In the genomic region with DNA sequence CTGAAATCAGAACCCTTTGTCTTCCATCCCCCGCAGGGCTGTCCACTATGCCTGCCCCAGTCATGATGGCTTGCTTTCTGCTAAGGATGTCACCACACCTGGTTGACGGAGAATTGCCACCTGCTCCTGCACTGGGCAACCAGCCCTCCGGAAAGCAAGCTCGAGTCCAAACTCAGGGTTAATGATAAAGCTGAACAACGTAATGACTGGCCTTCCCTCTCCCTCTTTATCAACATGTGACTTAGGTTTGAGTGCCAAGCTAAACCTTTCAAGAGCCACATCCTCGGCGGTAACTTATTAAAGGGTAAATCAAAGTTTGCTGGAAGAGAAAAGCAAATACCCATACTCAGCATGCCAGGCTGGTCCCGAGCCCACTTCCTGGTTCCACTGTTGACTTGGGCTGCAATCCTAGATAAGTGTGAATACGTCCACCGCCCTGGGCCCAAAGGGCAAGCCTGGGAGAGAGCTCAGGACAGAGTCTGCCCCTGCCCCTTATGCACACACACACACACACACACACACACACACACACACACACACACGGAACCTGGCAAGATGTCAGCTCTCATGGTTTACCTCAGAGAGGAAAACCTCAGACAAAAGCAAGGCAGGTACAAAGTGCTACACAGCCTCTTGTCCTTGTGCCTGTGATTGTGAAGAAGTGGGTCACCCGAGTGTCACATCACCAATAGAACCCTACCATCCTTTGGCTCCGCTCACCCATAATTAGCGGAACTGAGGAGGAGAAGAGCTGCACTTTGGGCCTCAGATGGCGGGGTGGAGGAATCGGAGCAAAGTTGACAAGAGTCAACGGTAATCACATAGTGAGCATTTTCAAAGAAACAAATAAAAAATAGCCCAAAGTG, we compare ENCODE assay signal across 8 mouse cellular contexts.
DNase-seq lines count a peak whose midpoint lies in the region; ATAC-seq and TF ChIP-seq lines count a peak whose summit lies in the region.
"Had no signal": no experiment of that assay in that cellular context is flagged by ENCODE, and none has a peak within 500 bp of the region (broad histone marks: within the 10 kb centered on the region; RNA-seq: fewer than 3 reads in every experiment).

No protein-coding gene starts in this region.

- no peak overlapping the region for H3K4me2 ChIP-seq in CH12.LX (ENCODE audit: insufficient read depth, low read depth, poor library complexity, severe bottlenecking)
- no peak overlapping the region for H3K4me2 ChIP-seq in liver, postnatal 0 days (ENCODE audit: low read depth, low read length)
- H3K4me2 ChIP-seq in hindbrain, embryonic 13.5 days: no peak overlapping the region
- H3K4me2 ChIP-seq: neural tube, embryonic 15.5 days had no signal

- TF ChIP-seq CTCF in CH12.LX (conservative IDR thresholded peaks at IDR 0.05 in 1 of 2, IDR thresholded peaks at IDR 0.05 in 1 of 2; ENCODE audit: low read depth in 2 of 2, low read length in 2 of 2): no peak
- no peak for TF ChIP-seq CTCF in Patski (IDR thresholded peaks at IDR 0.05)
- no peak for TF ChIP-seq CTCF in liver, postnatal 0 days (IDR thresholded peaks at IDR 0.05; ENCODE audit: low read depth)

- intact Hi-C loops in left cerebral cortex, postnatal 25 days (cut with DNase I): loop anchor here (10.0 kb wide), 1 partner anchor 135 kb away; no protein-coding TSS in a partner anchor

- H3K27ac ChIP-seq in CH12.LX (ENCODE audit: insufficient read depth, low read depth): no peak overlapping the region
- H3K27ac ChIP-seq in liver, postnatal 0 days (ENCODE audit: low read depth): peak overlapping the region; percentile 98
- no peak overlapping the region for H3K27ac ChIP-seq in hindbrain, embryonic 13.5 days
- H3K27ac ChIP-seq: neural tube, embryonic 15.5 days had no signal

- H3K9ac ChIP-seq in CH12.LX (ENCODE audit: insufficient read depth, low read depth): no peak overlapping the region
- no peak overlapping the region for H3K9ac ChIP-seq in liver, postnatal 0 days (replicated peaks)
- no peak overlapping the region for H3K9ac ChIP-seq in hindbrain, embryonic 13.5 days
- H3K9ac ChIP-seq: neural tube, embryonic 15.5 days had no signal

- no peaks in the 10 kb centered on the region for H3K79me2 ChIP-seq in CH12.LX (replicated peaks; ENCODE audit: control insufficient read depth, extremely low read depth, insufficient read depth, poor library complexity, severe bottlenecking)

- POLR2A ChIA-PET in Patski (lab: Charles Lee): interaction anchor here (0.6 to 1.8 kb wide), 8 partner anchors 15 to 215 kb away, joined by 3 to 11 read pairs (median 4); no protein-coding TSS in a partner anchor

- TF ChIP-seq RAD21 in CH12.LX (IDR thresholded peaks at IDR 0.05; ENCODE audit: low read depth, low read length): no peak

- dilution Hi-C loops in CH12.LX (cut with MboI; ENCODE audit: extremely low pct_ligation_motif_present, extremely low pct_unique_long_range_greater_than_20kb, low sequenced_read_pairs): no loop called here

- 46% methylated on average over 17 of the region's 17 CpGs for WGBS in liver, postnatal 0 days (ENCODE audit: insufficient replicate concordance)
- 69% methylated on average over 17 of the region's 17 CpGs for WGBS in hindbrain, embryonic 13.5 days

- H3K27me3 ChIP-seq in CH12.LX (replicated peaks) (no peaks in the 10 kb centered on the region), Patski (no peaks in the 10 kb centered on the region)
- H3K27me3 ChIP-seq in liver, postnatal 0 days (ENCODE audit: insufficient read depth, low read length): no peaks in the 10 kb centered on the region
- no peaks in the 10 kb centered on the region for H3K27me3 ChIP-seq in hindbrain, embryonic 13.5 days
- H3K27me3 ChIP-seq: neural tube, embryonic 15.5 days had no signal

- H3K9me3 ChIP-seq in CH12.LX (replicated peaks; ENCODE audit: low read length): no peaks in the 10 kb centered on the region
- H3K9me3 ChIP-seq in liver, postnatal 0 days (ENCODE audit: low read length): no peaks in the 10 kb centered on the region
- no peaks in the 10 kb centered on the region for H3K9me3 ChIP-seq in hindbrain, embryonic 13.5 days
- H3K9me3 ChIP-seq: neural tube, embryonic 15.5 days had no signal

- in situ Hi-C loops in CH12.LX (cut with MboI; ENCODE audit: low pct_ligation_motif_present, low pct_unique_long_range_greater_than_20kb, low sequenced_read_pairs): no loop called here
- in situ Hi-C loops in Patski (cut with MboI; ENCODE audit: low pct_unique_long_range_greater_than_20kb): no loop called here

- no peak overlapping the region for H3K4me3 ChIP-seq in CH12.LX (replicated peaks in 1 of 3; ENCODE audit: low read depth in 2 of 3, low read length in 2 of 3, poor library complexity in 1 of 3)
- H3K4me3 ChIP-seq in liver, postnatal 0 days (ENCODE audit: low read depth, low read length): no peak overlapping the region
- H3K4me3 ChIP-seq in hindbrain, embryonic 13.5 days: no peak overlapping the region
- H3K4me3 ChIP-seq: neural tube, embryonic 15.5 days had no signal

- CTCF ChIA-PET in Patski (lab: Charles Lee): interaction anchor here (0.6 to 1.3 kb wide), 3 partner anchors 91 to 238 kb away, joined by 3 to 5 read pairs (median 3); no protein-coding TSS in a partner anchor

- TF ChIP-seq POLR2A in CH12.LX (IDR thresholded peaks at IDR 0.05; ENCODE audit: low read depth, low read length): no peak

- peak; percentile 29 for ATAC-seq in Patski
- peak; percentile 83 for ATAC-seq in liver, postnatal 0 days
- ATAC-seq in inflammation-experienced regulatory T-cells, adult 6 months: no peak
- no peak for ATAC-seq in hindbrain, embryonic 13.5 days (ENCODE audit: low FRiP score)

- DNase-seq in CH12.LX (ENCODE audit: extremely low read depth): no peak
- DNase-seq in Patski (ENCODE audit: low read depth, low spot score): peak; percentile 95
- peak; percentile 96 for DNase-seq in kidney, adult 11 months
- DNase-seq in liver, postnatal 0 days: peak; percentile 77
- DNase-seq in left cerebral cortex, postnatal 25 days (ENCODE audit: low spot score in 2 of 2): no peak

- peaks cover 38 to 94% of the 10 kb centered on the region in 2 experiments for H3K4me1 ChIP-seq in CH12.LX (ENCODE audit: control insufficient read depth in 1 of 2, insufficient read depth in 2 of 2)
- H3K4me1 ChIP-seq in liver, postnatal 0 days (ENCODE audit: insufficient read depth): peaks cover 91% of the 10 kb centered on the region
- peaks cover 55% of the 10 kb centered on the region for H3K4me1 ChIP-seq in hindbrain, embryonic 13.5 days (replicated peaks)

- no peak for TF ChIP-seq EP300 in CH12.LX (IDR thresholded peaks at IDR 0.05; ENCODE audit: low read length)
- peak; percentile 79 for TF ChIP-seq EP300 in liver, postnatal 0 days (IDR thresholded peaks at IDR 0.05; ENCODE audit: low read depth)

- peaks cover 0 to 13% of the 10 kb centered on the region in 2 experiments for H3K36me3 ChIP-seq in CH12.LX (replicated peaks in 1 of 2; ENCODE audit: control insufficient read depth in 1 of 2, insufficient read depth in 1 of 2, low read length in 1 of 2)
- H3K36me3 ChIP-seq in liver, postnatal 0 days (replicated peaks; ENCODE audit: insufficient read depth, low read length): no peaks in the 10 kb centered on the region
- no peaks in the 10 kb centered on the region for H3K36me3 ChIP-seq in hindbrain, embryonic 13.5 days
- H3K36me3 ChIP-seq: neural tube, embryonic 15.5 days had no signal

TF ChIP-seq in CH12.LX, 34 proteins besides CTCF, POLR2A, EP300 and RAD21:
- no peak for TF ChIP-seq TBP (conservative IDR thresholded peaks at IDR 0.05; ENCODE audit: low read depth, low read length)
- TF ChIP-seq TCF12 (IDR thresholded peaks at IDR 0.05; ENCODE audit: low read depth, low read length): no peak
- 0 out of 2 replicates have a peak, but pooled peaks have one; percentile 25 for TF ChIP-seq ELF1 (IDR thresholded peaks at IDR 0.05; ENCODE audit: low read depth, low read length)
TF ChIP-seq in CH12.LX: peak in this region for 1.

Comparison
In these comparisons a context has a peak if more than half of its experiments do, and no peak if none do; other contexts are left out.
1. DNase-seq: peak in Patski (single experiment), kidney, adult 11 months (single experiment) and liver, postnatal 0 days (single experiment); none in CH12.LX (single experiment) and left cerebral cortex, postnatal 25 days (0 of 2).
2. ATAC-seq: peak in Patski (single experiment) and liver, postnatal 0 days (single experiment); none in inflammation-experienced regulatory T-cells, adult 6 months (single experiment) and hindbrain, embryonic 13.5 days (single experiment).